ENCODE assay signal across 11 mouse cellular contexts in genomic region chr3:68352961-68353360, GRCm38 (mm10).
"Had no signal": no experiment of that assay in that cellular context is flagged by ENCODE, and none has a peak within 500 bp of the region (broad histone marks: within the 10 kb centered on the region; RNA-seq: fewer than 3 reads in every experiment).

No protein-coding gene starts in this region.

- H3K9ac ChIP-seq: limb, embryonic 12.5 days; liver, embryonic 14.5 days; neural tube, embryonic 15.5 days had no signal

- H3K27ac ChIP-seq: limb, embryonic 12.5 days; liver, embryonic 14.5 days; midbrain, embryonic 10.5 days; neural tube, embryonic 15.5 days; stomach, postnatal 0 days had no signal

- H3K4me3 ChIP-seq: limb, embryonic 12.5 days; midbrain, embryonic 10.5 days; myocyte; neural tube, embryonic 15.5 days had no signal

- H3K36me3 ChIP-seq: limb, embryonic 12.5 days; midbrain, embryonic 10.5 days; neural tube, embryonic 15.5 days had no signal

- H3K9me3 ChIP-seq: midbrain, embryonic 10.5 days; neural tube, embryonic 15.5 days had no signal

- H3K27me3 ChIP-seq: neural tube, embryonic 15.5 days had no signal

- DNase-seq: liver; midbrain, embryonic 14.5 days; right cerebral cortex, adult 18-20 months; right cerebral cortex, postnatal 25 days; thymus, postnatal 4 days had no signal

- H3K4me2 ChIP-seq: limb, embryonic 12.5 days; neural tube, embryonic 15.5 days had no signal
